ENCODE assay signal across 22 mouse cellular contexts in genomic region chr11:97548757-97549156, GRCm38 (mm10). TPM values are rescaled to one million over a fixed set of nuclear protein-coding genes. Genes with fewer than 3 reads are reported as not detected.
"Had no signal": no experiment of that assay in that cellular context is flagged by ENCODE, and none has a peak within 500 bp of the region (broad histone marks: within the 10 kb centered on the region; RNA-seq: fewer than 3 reads in every experiment).

No protein-coding gene starts in this region.

- H3K9ac ChIP-seq: liver, postnatal 0 days; lung, embryonic 15.5 days; midbrain, embryonic 12.5 days; neural tube, embryonic 12.5 days; stomach, embryonic 15.5 days had no signal

- DNase-seq: liver, postnatal 0 days; lung, adult 2 months; lung, postnatal 14 days; lung, postnatal 36 days; midbrain, embryonic 14.5 days; right cerebral cortex, postnatal 14 days; thymus, adult 2 months; thymus, postnatal 25 days; thymus, postnatal 4 days had no signal

- H3K36me3 ChIP-seq: lung, embryonic 15.5 days; midbrain, embryonic 12.5 days; neural tube, embryonic 12.5 days; stomach, embryonic 15.5 days had no signal

- H3K9me3 ChIP-seq: lung, embryonic 15.5 days; megakaryocyte, embryonic 14.5 days; midbrain, embryonic 12.5 days; neural tube, embryonic 12.5 days; stomach, embryonic 15.5 days had no signal

- H3K4me2 ChIP-seq: lung, embryonic 15.5 days; midbrain, embryonic 12.5 days; neural tube, embryonic 12.5 days; stomach, embryonic 15.5 days had no signal

- H3K27ac ChIP-seq: lung, embryonic 15.5 days; macrophage; midbrain, embryonic 12.5 days; neural tube, embryonic 12.5 days; stomach, embryonic 15.5 days; stomach, postnatal 0 days had no signal

- ATAC-seq: liver, postnatal 0 days; lung, postnatal 0 days; midbrain, embryonic 16.5 days had no signal

- H3K4me3 ChIP-seq: lung, embryonic 15.5 days; megakaryocyte, embryonic 14.5 days; midbrain, embryonic 12.5 days; neural tube, embryonic 12.5 days; stomach, embryonic 15.5 days had no signal

RNA-seq across cellular contexts. Expression of gene Srcin1, which starts 27.2 kb away (rescaled TPM):
- total RNA-seq: megakaryocyte progenitor cell, adult 5-6 weeks had no signal

RNA-seq across cellular contexts. Expression of gene 4933428G20Rik, which starts 48.6 kb away (rescaled TPM):
- total RNA-seq: megakaryocyte progenitor cell, adult 5-6 weeks; monocyte, adult 5-6 weeks had no signal
- polyA plus RNA-seq: macrophage; midbrain, embryonic 14.5 days; spleen, adult 2 months; thymus, adult 2 months; urinary bladder, adult 2 months had no signal
